26 mouse cellular contexts compared by ENCODE assay signal in genomic region chr13:44407307-44407706, GRCm38 (mm10).
"Had no signal": no experiment of that assay in that cellular context is flagged by ENCODE, and none has a peak within 500 bp of the region (broad histone marks: within the 10 kb centered on the region; RNA-seq: fewer than 3 reads in every experiment).

No protein-coding gene starts in this region.

- H3K4me3 ChIP-seq: heart, adult 2 months; heart, embryonic 13.5 days; heart, embryonic 15.5 days; hindbrain, embryonic 13.5 days; hindbrain, embryonic 15.5 days; kidney, embryonic 15.5 days; limb, embryonic 13.5 days; limb, embryonic 15.5 days; liver, embryonic 12.5 days had no signal

- H3K27ac ChIP-seq: heart, adult 2 months; heart, embryonic 13.5 days; heart, embryonic 15.5 days; hindbrain, embryonic 13.5 days; hindbrain, embryonic 15.5 days; hindbrain, postnatal 0 days; kidney, embryonic 15.5 days; kidney, postnatal 0 days; limb, embryonic 13.5 days; limb, embryonic 15.5 days; liver, embryonic 12.5 days; liver, embryonic 14.5 days had no signal

- H3K36me3 ChIP-seq: heart, embryonic 13.5 days; heart, embryonic 15.5 days; hindbrain, embryonic 13.5 days; hindbrain, embryonic 15.5 days; kidney, embryonic 15.5 days; limb, embryonic 13.5 days; limb, embryonic 15.5 days; liver, embryonic 12.5 days had no signal

- DNase-seq: gastrocnemius, postnatal 10 days; gastrocnemius, postnatal 25 days; heart, adult 11 months; heart, adult 2 months; heart, postnatal 14 days; heart, postnatal 36 days; kidney, adult 11 months; kidney, adult 2 months; kidney, adult 9 months; kidney, postnatal 14 days; kidney, postnatal 36 days; layer of hippocampus, adult 9-11 months; layer of hippocampus, postnatal 36 days; left cerebral cortex, postnatal 4 days had no signal

- ATAC-seq: hindbrain, postnatal 0 days; intestine, embryonic 16.5 days; liver, embryonic 12.5 days had no signal

- H3K9ac ChIP-seq: heart, embryonic 13.5 days; heart, embryonic 15.5 days; hindbrain, embryonic 13.5 days; hindbrain, embryonic 15.5 days; kidney, embryonic 15.5 days; limb, embryonic 13.5 days; limb, embryonic 15.5 days; liver, embryonic 12.5 days; liver, embryonic 14.5 days had no signal

- H3K4me1 ChIP-seq: hindbrain, embryonic 13.5 days; hindbrain, embryonic 15.5 days had no signal

- H3K9me3 ChIP-seq: heart, embryonic 13.5 days; heart, embryonic 15.5 days; hindbrain, embryonic 13.5 days; hindbrain, embryonic 15.5 days; kidney, embryonic 15.5 days; limb, embryonic 13.5 days; limb, embryonic 15.5 days; liver, embryonic 12.5 days had no signal
